Mouse (Mus musculus) olfactory bulb, adult 2 months (tissue): ENCODE data around the gene Prl3d3. TPM values are rescaled to one million over a fixed set of nuclear protein-coding genes. Genes with fewer than 3 reads are reported as not detected.
"Not testable (repeated sequence)": the region's sequence is repeated elsewhere in the genome, so short reads cannot be mapped to it uniquely, and the experiment has no call there.

Experiments
- H3K27ac ChIP-seq: fragments of 200-500 bp; 2 replicates; pipeline ENCODE4 v1.5.1; 2012; ENCODE audit warnings: low read depth, low read length; ENCODE audit not compliant: insufficient read depth
- H3K4me1 ChIP-seq: fragments of 200-500 bp; 2 replicates; pipeline ENCODE4 v1.6.1; 2012; ENCODE audit warnings: low read length; ENCODE audit not compliant: control insufficient read depth, insufficient read depth
- H3K4me3 ChIP-seq: fragments of 200-500 bp; 2 replicates; pipeline ENCODE4 v1.5.1; 2012; ENCODE audit warnings: mild to moderate bottlenecking, low read depth, low read length, moderate library complexity; ENCODE audit not compliant: insufficient read depth
- CTCF ChIP-seq: fragments of 200-500 bp; IDR thresholded peaks from 2 replicates; pipeline ENCODE4 v1.5.1; 2012; ENCODE audit warnings: low read depth, mild to moderate bottlenecking, low read length, moderate library complexity; ENCODE audit not compliant: insufficient read depth
- POLR2A ChIP-seq: fragments of 200-500 bp; IDR thresholded peaks from 2 replicates; pipeline ENCODE4 v1.6.1; 2012; ENCODE audit warnings: mild to moderate bottlenecking, low read depth, low read length, moderate library complexity; ENCODE audit not compliant: insufficient read depth
- WGBS: fragments of 180-500 bp; shearing (Covaris S2); methylation state at CpG from one replicate; pipeline ENCODE4 v1.1.7; 2018; 5-methylcytosine and 5-hydroxymethylcytosine counted together
- polyA plus RNA-seq: library from polyadenylated mRNA; stranded (reverse); fragments of >200 nt; gene quantifications from 2 replicates; pipeline ENCODE4 v1.2.4, GENCODE M21; 2012; ENCODE audit warnings: low replicate concordance; ENCODE audit not compliant: missing spikeins, insufficient read depth, insufficient read length

Prl3d3 gene
- not detected in 2 replicates for polyA plus RNA-seq

DNA sequence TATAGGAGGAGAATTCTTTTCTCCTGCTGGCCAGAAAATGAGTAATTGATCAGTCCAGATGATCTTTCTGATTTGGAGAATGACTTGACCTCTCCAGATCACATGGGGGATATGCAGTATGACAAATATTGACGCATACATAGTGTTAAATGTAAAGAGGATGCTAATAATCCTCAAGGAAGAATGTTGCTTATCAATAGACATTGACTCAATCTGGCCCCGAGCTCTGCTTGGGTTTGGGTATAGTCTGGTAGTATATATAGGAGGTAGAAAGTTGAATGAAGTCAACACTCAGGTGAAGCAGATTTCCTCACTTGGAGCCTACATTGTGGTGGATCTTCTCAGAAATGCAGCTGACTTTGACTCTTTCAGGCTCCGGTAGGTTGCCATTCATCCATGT, at the start of gene Prl3d3:
Prl3d3 (plus strand) TSS at position 301 of the 400 bp plus-strand sequence.
- WGBS: 87% methylated on average over 3 of the region's 3 CpGs
- H3K27ac ChIP-seq, H3K4me1 ChIP-seq, H3K4me3 ChIP-seq: not testable (repeated sequence)

DNA sequence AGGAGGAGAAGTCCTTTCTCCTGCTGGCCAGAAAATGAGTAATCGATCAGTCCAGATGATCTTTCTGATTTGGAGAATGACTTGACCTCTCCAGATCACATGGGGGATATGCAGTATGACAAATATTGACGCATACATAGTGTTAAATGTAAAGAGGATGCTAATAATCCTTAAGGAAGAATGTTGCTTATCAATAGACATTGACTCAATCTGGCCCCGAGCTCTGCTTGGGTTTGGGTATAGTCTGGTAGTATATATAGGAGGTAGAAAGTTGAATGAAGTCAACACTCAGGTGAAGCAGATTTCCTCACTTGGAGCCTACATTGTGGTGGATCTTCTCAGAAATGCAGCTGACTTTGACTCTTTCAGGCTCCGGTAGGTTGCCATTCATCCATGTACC, 35.2 kb upstream of the Prl3d3 start, which contains the start of gene Prl3d2:
Prl3d2 (plus strand) TSS at position 301 of the 400 bp plus-strand sequence.
- H3K4me1 ChIP-seq, H3K4me3 ChIP-seq, H3K27ac ChIP-seq: not testable (repeated sequence)
- WGBS: 93% methylated on average over 4 of the region's 4 CpGs

DNA sequence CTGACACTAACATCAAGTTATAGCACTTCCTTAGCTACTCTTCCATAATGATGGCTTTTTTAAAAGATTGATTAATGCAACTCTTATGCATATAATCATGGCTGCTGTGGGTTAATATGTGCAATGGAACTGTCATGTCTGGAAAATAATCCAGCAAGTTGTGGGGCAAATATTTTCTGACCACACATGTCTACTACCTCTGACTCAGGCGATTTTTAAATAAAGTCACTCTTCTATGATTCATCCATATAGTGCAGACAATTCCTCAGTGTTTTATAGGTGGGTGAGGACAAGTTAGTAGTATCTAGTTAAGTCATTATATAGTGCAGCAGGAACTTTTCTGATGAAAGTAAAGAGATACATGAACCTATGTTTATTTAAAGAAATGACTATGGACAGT, 8.3 kb upstream of the Prl3d3 start:
- no peaks in the 10 kb centered on the region for H3K4me1 ChIP-seq
- WGBS: 76% methylated on average over 1 of the region's 1 CpGs
- no peak overlapping the region for H3K27ac ChIP-seq
- TF ChIP-seq POLR2A (no peak), CTCF (no peak)
- H3K4me3 ChIP-seq: no peak overlapping the region

DNA sequence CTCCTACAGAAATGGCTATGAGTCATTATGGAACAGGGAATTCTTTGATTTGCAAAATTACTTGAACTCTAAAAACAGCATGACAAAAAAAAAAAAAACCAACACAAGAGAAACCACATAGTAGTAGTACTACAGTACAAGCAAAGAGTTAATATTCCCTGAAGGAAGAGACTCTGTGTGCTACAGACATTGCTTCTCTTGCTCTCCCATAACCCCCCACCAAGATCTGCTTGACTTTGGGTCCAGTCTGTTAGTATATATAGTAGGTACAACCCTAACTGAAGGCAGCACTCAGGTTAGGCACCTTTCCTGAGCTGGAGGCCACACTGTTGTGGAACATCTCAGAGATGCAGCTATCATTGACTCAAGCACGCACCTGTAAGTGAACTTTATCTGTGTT, 39.8 kb downstream of the Prl3d3 start, which contains the start of gene Prl3c1:
Prl3c1 (plus strand) TSS at position 301 of the 400 bp plus-strand sequence.
- TF ChIP-seq POLR2A (no peak), CTCF (no peak)
- no peaks in the 10 kb centered on the region for H3K4me1 ChIP-seq
- WGBS: 94% methylated on average over 1 of the region's 1 CpGs
- no peak within 1 kb of the TSS for H3K27ac ChIP-seq
- H3K4me3 ChIP-seq: no peak within 1 kb of the TSS

Other genes with a start within 250 kb of the Prl3d3 start
- not detected in 2 replicates for gene Prl, start 99.2 kb upstream of the Prl3d3 start, polyA plus RNA-seq
- not detected in 2 replicates for gene Prl3d1, start 62.6 kb upstream of the Prl3d3 start, polyA plus RNA-seq
- not detected in 2 replicates for gene Prl3d2, start 35.1 kb upstream of the Prl3d3 start, polyA plus RNA-seq
- gene Prl3c1, start 39.9 kb downstream of the Prl3d3 start, polyA plus RNA-seq: not detected in 2 replicates
- gene Prl3b1, start 85.1 kb downstream of the Prl3d3 start, polyA plus RNA-seq: not detected in 2 replicates
- gene Prl3a1, start 102.6 kb downstream of the Prl3d3 start, polyA plus RNA-seq: not detected in 2 replicates
- gene Prl6a1, start 155.8 kb downstream of the Prl3d3 start, polyA plus RNA-seq: not detected in 2 replicates
- not detected in 2 replicates for gene Prl8a2, start 188.9 kb downstream of the Prl3d3 start, polyA plus RNA-seq
- not detected in 2 replicates for gene Prl2b1, start 234.1 kb downstream of the Prl3d3 start, polyA plus RNA-seq